Mouse (Mus musculus) thymus, adult 2 months (tissue): ENCODE measurements around the gene Sec1. TPM values are rescaled to one million over a fixed set of nuclear protein-coding genes. Genes with fewer than 3 reads are reported as not detected.

Experiments used
- DNase-seq: peaks from one replicate; pipeline ENCODE4 v3.0.0; 2021
- H3K27ac ChIP-seq: fragments of 200-500 bp; 2 replicates; pipeline ENCODE4 v1.5.1; 2012; ENCODE audit warnings: low read length, control low read depth; ENCODE audit not compliant: control insufficient read depth, insufficient read depth
- H3K27me3 ChIP-seq: fragments of 200-500 bp; 2 replicates; pipeline ENCODE4 v1.6.1; 2012; ENCODE audit warnings: mild to moderate bottlenecking, low read length, moderate library complexity, mixed read lengths; ENCODE audit not compliant: control insufficient read depth, insufficient read depth
- H3K36me3 ChIP-seq: fragments of 200-500 bp; 2 replicates; pipeline ENCODE4 v1.6.1; 2012; ENCODE audit warnings: mild to moderate bottlenecking, low read length, moderate library complexity; ENCODE audit not compliant: control insufficient read depth, insufficient read depth
- H3K4me1 ChIP-seq: fragments of 200-500 bp; replicated peaks from 2 replicates; pipeline ENCODE4 v1.6.1; 2012; ENCODE audit warnings: low read length; ENCODE audit not compliant: control insufficient read depth, insufficient read depth
- H3K4me3 ChIP-seq: fragments of 200-500 bp; 2 replicates; pipeline ENCODE4 v1.5.1; 2012; ENCODE audit warnings: mild to moderate bottlenecking, low read length, control low read depth, moderate library complexity; ENCODE audit not compliant: control insufficient read depth, insufficient read depth
- CTCF ChIP-seq: fragments of 200-500 bp; IDR thresholded peaks from 2 replicates; pipeline ENCODE4 v1.5.1; 2012; ENCODE audit warnings: mild to moderate bottlenecking, control low read depth, low read length, moderate library complexity, borderline replicate concordance; ENCODE audit not compliant: control insufficient read depth, poor library complexity, insufficient read depth; ENCODE audit errors: extremely low read depth
- POLR2A ChIP-seq: fragments of 200-500 bp; IDR thresholded peaks from 2 replicates; pipeline ENCODE4 v1.6.1; 2012; ENCODE audit warnings: mild to moderate bottlenecking, low read length, control low read depth, moderate library complexity; ENCODE audit not compliant: control insufficient read depth, poor library complexity, insufficient read depth; ENCODE audit errors: extremely low read depth
- WGBS: fragments of 180-500 bp; shearing (Covaris S2); methylation state at CpG from one replicate; pipeline ENCODE4 v1.1.7; 2018; 5-methylcytosine and 5-hydroxymethylcytosine counted together
- polyA plus RNA-seq: library from polyadenylated mRNA; depleted of rRNA; stranded (reverse); fragments of >200 nt; gene quantifications from 2 replicates; pipeline ENCODE4 v1.2.3, GENCODE M21; 2012; rRNA removed

The Sec1 gene
- polyA plus RNA-seq, 1 experiment: 1.9 TPM

DNA sequence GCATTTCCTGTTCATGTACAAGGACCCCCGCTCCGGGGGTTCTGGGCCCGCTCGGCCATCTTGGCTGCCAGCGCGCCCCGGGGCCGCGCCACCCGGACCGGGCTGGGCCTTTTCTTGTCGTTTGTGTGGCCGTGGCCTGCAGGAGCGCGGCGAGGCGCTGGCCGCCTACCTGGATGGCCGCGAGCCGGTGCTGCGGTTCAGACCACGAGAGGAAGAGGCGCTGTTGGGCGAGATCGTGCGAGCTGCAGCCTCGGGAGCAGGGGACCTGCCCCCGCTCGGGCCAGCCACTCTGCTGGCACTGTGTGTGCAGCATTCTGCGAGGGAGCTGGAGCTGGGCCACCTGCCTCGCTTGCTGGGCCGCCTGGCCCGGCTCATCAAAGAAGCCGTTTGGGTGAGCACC is 61.7 kb downstream of the Sec1 start:
- no peak overlapping the region for H3K27ac ChIP-seq

DNA sequence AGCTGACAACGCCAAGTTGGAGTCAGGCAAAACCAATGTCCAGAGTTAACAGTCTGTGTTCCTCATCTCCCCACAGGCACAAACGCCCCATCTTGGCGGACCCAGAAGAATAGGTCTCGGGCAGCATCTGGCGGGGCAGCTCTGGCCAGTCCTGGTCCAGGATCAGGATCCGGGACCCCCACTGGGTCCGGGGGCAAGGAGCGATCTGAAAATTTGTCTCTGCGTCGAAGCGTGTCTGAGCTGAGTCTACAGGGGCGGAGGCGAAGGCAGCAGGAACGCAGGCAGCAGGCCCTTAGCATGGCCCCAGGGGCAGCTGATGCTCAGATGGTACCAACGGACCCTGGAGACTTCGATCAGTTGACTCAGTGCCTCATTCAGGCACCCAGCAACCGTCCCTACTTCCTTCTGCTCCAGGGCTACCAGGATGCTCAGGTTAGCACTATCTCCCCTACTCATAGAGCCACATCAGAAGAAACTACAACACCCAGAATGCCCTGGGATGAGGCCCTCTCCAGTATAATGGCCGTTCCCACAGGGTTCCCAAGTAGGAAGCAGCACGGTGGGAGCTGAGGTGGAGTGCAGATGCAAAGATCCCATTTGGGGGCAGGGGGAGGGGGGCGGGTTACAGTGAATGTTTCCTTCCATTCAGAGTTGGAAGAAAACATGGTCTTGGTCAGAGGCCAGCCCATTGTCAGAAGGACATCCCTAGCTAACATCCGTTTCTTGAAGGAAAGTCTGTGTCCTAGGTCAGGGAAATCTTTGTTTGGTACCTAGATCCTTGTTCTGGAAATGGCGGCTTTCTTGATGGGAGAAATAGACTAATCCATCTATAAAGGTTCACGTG is 63.9 kb downstream of the Sec1 start:
- 94% methylated on average over 23 of the region's 23 CpGs for WGBS
- H3K36me3 ChIP-seq: no peaks in the 10 kb centered on the region
- no peak overlapping the region for H3K4me3 ChIP-seq
- no peaks in the 10 kb centered on the region for H3K27me3 ChIP-seq
- no peak overlapping the region for H3K27ac ChIP-seq
- no peak for DNase-seq
- H3K4me1 ChIP-seq: peaks cover 4% of the 10 kb centered on the region; the same call in 1 of the 2 replicates
- TF ChIP-seq POLR2A (no peak), CTCF (no peak)

More for the DNA sequence above, 61.7 kb downstream of the Sec1 start:
- 78% methylated on average over 35 of the region's 35 CpGs for WGBS
- no peaks in the 10 kb centered on the region for H3K27me3 ChIP-seq
- no peaks in the 10 kb centered on the region for H3K36me3 ChIP-seq
- TF ChIP-seq CTCF (no peak), POLR2A (no peak)
- H3K4me1 ChIP-seq: peaks cover 4% of the 10 kb centered on the region
- no peak overlapping the region for H3K4me3 ChIP-seq
- DNase-seq: no peak

DNA sequence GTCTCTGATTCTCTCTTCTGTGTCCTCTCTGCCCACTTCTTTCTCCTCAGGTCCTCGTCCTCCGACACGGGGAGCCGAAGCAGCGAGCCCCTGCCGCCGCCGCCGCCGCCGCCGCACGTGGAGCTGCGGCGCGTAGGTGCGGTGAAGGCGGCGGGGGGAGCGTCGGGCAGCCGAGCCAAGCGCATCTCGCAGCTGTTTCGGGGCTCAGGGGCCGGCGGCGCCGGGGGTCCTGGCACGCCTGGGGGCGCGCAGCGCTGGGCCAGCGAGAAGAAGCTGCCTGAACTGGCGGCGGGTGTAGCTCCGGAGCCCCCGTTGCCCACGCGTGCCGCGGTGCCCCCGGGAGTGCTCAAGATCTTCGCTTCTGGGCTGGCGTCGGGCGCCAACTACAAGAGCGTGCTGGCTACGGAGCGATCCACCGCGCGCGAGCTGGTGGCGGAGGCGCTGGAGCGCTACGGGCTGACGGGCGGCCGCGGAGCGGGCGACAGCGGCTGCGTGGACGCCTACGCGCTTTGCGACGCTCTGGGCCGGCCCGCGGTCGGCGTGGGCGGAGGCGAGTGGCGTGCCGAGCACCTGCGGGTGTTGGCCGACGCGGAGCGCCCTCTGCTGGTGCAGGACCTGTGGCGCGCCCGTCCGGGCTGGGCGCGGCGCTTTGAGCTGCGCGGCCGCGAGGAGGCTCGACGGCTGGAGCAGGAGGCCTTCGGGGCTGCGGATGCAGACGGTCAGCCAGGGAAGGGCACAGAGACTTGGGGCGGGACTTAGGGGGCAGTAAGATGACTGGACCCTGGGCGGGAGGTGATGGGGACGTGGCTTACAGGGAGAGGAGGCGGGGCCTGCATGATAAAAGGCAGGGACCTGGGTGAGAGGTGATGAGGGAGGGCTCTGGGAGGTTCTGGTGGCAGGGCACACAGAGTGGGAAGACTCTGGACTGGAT is 65.6 kb downstream of the Sec1 start:
- Histone ChIP-seq H3K4me1 (peaks cover 4% of the 10 kb centered on the region; the same call in 1 of the 2 replicates), H3K27ac (no peak overlapping the region), H3K4me3 (peak overlapping the region; percentile 41), H3K36me3 (no peaks in the 10 kb centered on the region), H3K27me3 (no peaks in the 10 kb centered on the region)
- peak; percentile 88 for DNase-seq
- TF ChIP-seq CTCF (peak; percentile 99), POLR2A (0 out of 2 replicates have a peak, but pooled peaks have one; percentile 28)
- 2% methylated on average over 105 of the region's 105 CpGs for WGBS

Other genes with a start within 250 kb of the Sec1 start
- 2,491 and 2,656 TPM in 2 replicates for gene Ftl1, start 234.5 kb downstream of the Sec1 start, polyA plus RNA-seq
- gene Bax, start 227.5 kb downstream of the Sec1 start, polyA plus RNA-seq: 165 and 184 TPM in 2 replicates
- 2.5 and 3.0 TPM in 2 replicates for gene Tulp2, start 212.5 kb downstream of the Sec1 start, polyA plus RNA-seq
- gene Gm45808, start 207.6 kb downstream of the Sec1 start, polyA plus RNA-seq: not detected in 2 replicates
- 2.3 and 2.4 TPM in 2 replicates for gene Dhdh, start 205.6 kb downstream of the Sec1 start, polyA plus RNA-seq
- gene Nucb1, start 184.0 kb downstream of the Sec1 start, polyA plus RNA-seq: 204 and 216 TPM in 2 replicates
- gene Ppp1r15a, start 168.1 kb downstream of the Sec1 start, polyA plus RNA-seq: 27.6 and 35.3 TPM in 2 replicates
- gene Plekha4, start 168.1 kb downstream of the Sec1 start, polyA plus RNA-seq: 9.7 and 12.3 TPM in 2 replicates
- 2.2 and 2.6 TPM in 2 replicates for gene Hsd17b14, start 139.5 kb downstream of the Sec1 start, polyA plus RNA-seq
- gene Bcat2, start 124.2 kb downstream of the Sec1 start, polyA plus RNA-seq: 140 and 173 TPM in 2 replicates
- 18.9 and 19.2 TPM in 2 replicates for gene Fgf21, start 78.9 kb downstream of the Sec1 start, polyA plus RNA-seq
- 4.7 and 5.9 TPM in 2 replicates for gene Fut1, start 77.1 kb downstream of the Sec1 start, polyA plus RNA-seq
- 0.45 and 0.75 TPM in 2 replicates for gene Izumo1, start 72.6 kb downstream of the Sec1 start, polyA plus RNA-seq
- gene Rasip1, start 66.9 kb downstream of the Sec1 start, polyA plus RNA-seq: 6.3 and 8.6 TPM in 2 replicates
- gene Mamstr, start 54.4 kb downstream of the Sec1 start, polyA plus RNA-seq: 3.9 and 4.4 TPM in 2 replicates
- gene Fut2, start 28.0 kb downstream of the Sec1 start, polyA plus RNA-seq: 1.3 and 1.9 TPM in 2 replicates
- 3.9 and 4.2 TPM in 2 replicates for gene Ntn5, start 10.4 kb downstream of the Sec1 start, polyA plus RNA-seq
- gene Car11, start 5.4 kb upstream of the Sec1 start, polyA plus RNA-seq: 2.2 and 2.7 TPM in 2 replicates
- 28.2 and 31.3 TPM in 2 replicates for gene Dbp, start 10.7 kb upstream of the Sec1 start, polyA plus RNA-seq
- gene Rpl18, start 21.1 kb upstream of the Sec1 start, polyA plus RNA-seq: 2,384 and 2,707 TPM in 2 replicates
- gene Sphk2, start 23.6 kb upstream of the Sec1 start, polyA plus RNA-seq: 87.4 and 88.1 TPM in 2 replicates
- gene Fam83e, start 26.8 kb upstream of the Sec1 start, polyA plus RNA-seq: 1.5 and 1.7 TPM in 2 replicates
- not detected in 2 replicates for gene Spaca4, start 31.4 kb upstream of the Sec1 start, polyA plus RNA-seq
- 0.84 and 1.2 TPM in 2 replicates for gene Lmtk3, start 89.3 kb upstream of the Sec1 start, polyA plus RNA-seq
- 3.8 and 3.9 TPM in 2 replicates for gene Sult2b1, start 90.3 kb upstream of the Sec1 start, polyA plus RNA-seq
- gene Cyth2, start 120.2 kb upstream of the Sec1 start, polyA plus RNA-seq: 65.8 and 71.5 TPM in 2 replicates
- 0.36 and 1.3 TPM in 2 replicates for gene Kcnj14, start 130.4 kb upstream of the Sec1 start, polyA plus RNA-seq
- 22.4 and 27.7 TPM in 2 replicates for gene Grwd1, start 136.5 kb upstream of the Sec1 start, polyA plus RNA-seq
- 199 and 226 TPM in 2 replicates for gene Kdelr1, start 178.4 kb upstream of the Sec1 start, polyA plus RNA-seq
- 1.1 and 1.4 TPM in 2 replicates for gene Grin2d, start 184.0 kb upstream of the Sec1 start, polyA plus RNA-seq
- gene Syngr4, start 202.3 kb upstream of the Sec1 start, polyA plus RNA-seq: 2.7 and 2.9 TPM in 2 replicates
- gene Tmem143, start 202.5 kb upstream of the Sec1 start, polyA plus RNA-seq: 50.6 and 52.5 TPM in 2 replicates
- 361 and 365 TPM in 2 replicates for gene Emp3, start 227.0 kb upstream of the Sec1 start, polyA plus RNA-seq
- gene Ccdc114, start 229.7 kb upstream of the Sec1 start, polyA plus RNA-seq: 3.3 and 3.7 TPM in 2 replicates